Mouse (Mus musculus) E14TG2a.4 (cell line): Measurements from ENCODE around the gene Atp6v0c.

Source experiments
- CTCF ChIP-seq: conservative IDR thresholded peaks from 2 replicates; pipeline ENCODE4 v1.5.1; 2014; ENCODE audit warnings: low read length
- NANOG ChIP-seq: IDR thresholded peaks from 2 replicates; pipeline ENCODE4 v1.6.1; 2014; ENCODE audit warnings: borderline replicate concordance, low read length, mixed read lengths
- POU5F1 ChIP-seq: IDR thresholded peaks from 2 replicates; pipeline ENCODE4 v1.6.1; 2014; ENCODE audit warnings: low read length, borderline replicate concordance

- TF ChIP-seq CTCF (no peak), NANOG (no peak), POU5F1 (no peak)
These were observed 42.3 kb upstream of the Atp6v0c start for GRCm38 (mm10) chr17:24211631-24212440.
